Mouse (Mus musculus): ENCODE results near the gene Orm2.

DNA sequence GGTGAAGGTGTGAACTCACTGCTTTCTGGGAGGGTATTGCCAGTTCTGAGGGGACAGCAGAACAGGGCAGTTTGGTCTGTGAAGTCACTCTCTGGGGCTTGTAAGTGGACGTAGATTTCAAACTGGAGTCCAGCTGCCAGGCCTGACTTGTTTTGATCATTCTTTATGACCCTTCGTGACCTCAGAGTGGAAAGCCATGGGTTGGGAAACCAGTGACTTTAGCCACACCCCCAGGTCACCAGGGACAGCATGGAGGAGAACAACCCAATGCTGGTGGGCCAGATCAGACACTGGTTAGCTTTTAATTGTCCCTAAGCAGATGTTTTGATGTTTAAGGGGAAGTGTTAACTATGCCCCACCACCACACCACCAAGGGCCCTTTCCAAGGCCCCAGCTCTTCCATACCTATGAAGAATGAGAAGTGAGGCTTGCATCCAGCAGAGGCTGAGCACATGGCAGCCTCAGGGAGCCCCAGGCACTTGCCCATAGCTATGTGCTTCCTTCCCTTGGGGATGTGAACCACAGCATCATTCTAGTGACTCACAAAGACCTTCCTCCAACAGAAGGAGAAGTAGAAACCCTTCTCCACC lies 5.2 kb upstream of the Orm2 start:
- TF ChIP-seq POLR2A (IDR thresholded peaks at IDR 0.05; ENCODE audit: extremely low read depth, insufficient read depth, low read length) (no peak), CTCF (IDR thresholded peaks at IDR 0.05; ENCODE audit: low read depth, low read length) (no peak)

All from liver, adult 2 months (tissue).